Mouse (Mus musculus) bone marrow macrophage, adult 2 months (primary cell): ENCODE data around the gene Dll4.

Experiments
- CTCF ChIP-seq: IDR thresholded peaks from 2 replicates; pipeline ENCODE4 v1.5.1; 2012; ENCODE audit warnings: low read depth, mild to moderate bottlenecking, low read length, moderate library complexity
- POLR2A ChIP-seq: IDR thresholded peaks from 2 replicates; pipeline ENCODE4 v1.6.1; 2012; ENCODE audit warnings: mild to moderate bottlenecking, low read depth, low read length, borderline replicate concordance

- TF ChIP-seq CTCF (no peak), POLR2A (no peak)
Observed at GRCm38 (mm10) chr2:119322587-119323300, 2.8 kb upstream of the Dll4 start.
